Mouse (Mus musculus): Measurements from ENCODE around the gene Slc35d1. TPM values are rescaled to one million over a fixed set of nuclear protein-coding genes. Genes with fewer than 3 reads are reported as not detected.

The Slc35d1 gene
- polyA plus RNA-seq, 1 experiment from 2014 or later = 8.8 TPM

GRCm38 (mm10) chr4:103126533-103126932 lies 88.4 kb downstream of the Slc35d1 start:
- Histone ChIP-seq H3K27me3 (ENCODE audit: control insufficient read depth, insufficient read depth, low read length) (no peaks in the 10 kb centered on the region), H3K9ac (ENCODE audit: low read depth, low read length) (no peak overlapping the region), H3K9me3 (replicated peaks; ENCODE audit: control insufficient read depth, low read length) (no peaks in the 10 kb centered on the region), H3K27ac (ENCODE audit: low read depth, low read length) (no peak overlapping the region), H3K4me2 (no peak overlapping the region), H3K4me1 (ENCODE audit: control insufficient read depth, insufficient read depth, low read length) (peaks cover 4% of the 10 kb centered on the region), H3K4me3 (ENCODE audit: low read depth, low read length) (no peak overlapping the region), H3K36me3 (ENCODE audit: control insufficient read depth, insufficient read depth, low read length) (no peaks in the 10 kb centered on the region)
- WGBS (ENCODE audit: insufficient replicate concordance) = 78% methylated on average over 4 of the region's 4 CpGs
- ATAC-seq (replicated peaks; ENCODE audit: insufficient number of reproducible peaks, low FRiP score, low TSS enrichment) = no peak

- Histone ChIP-seq H3K4me2 (no peak overlapping the region), H3K4me3 (ENCODE audit: low read depth, low read length) (no peak overlapping the region), H3K27ac (ENCODE audit: low read depth, low read length) (no peak overlapping the region), H3K27me3 (ENCODE audit: control insufficient read depth, insufficient read depth, low read length) (no peaks in the 10 kb centered on the region), H3K9ac (ENCODE audit: low read depth, low read length) (no peak overlapping the region), H3K4me1 (ENCODE audit: control insufficient read depth, insufficient read depth, low read length) (peaks cover 13% of the 10 kb centered on the region), H3K36me3 (ENCODE audit: control insufficient read depth, insufficient read depth, low read length) (no peaks in the 10 kb centered on the region), H3K9me3 (replicated peaks; ENCODE audit: control insufficient read depth, low read length) (no peaks in the 10 kb centered on the region)
- ATAC-seq (replicated peaks; ENCODE audit: insufficient number of reproducible peaks, low FRiP score, low TSS enrichment) = no peak
Measured at GRCm38 (mm10) chr4:103123606-103124005, 91.4 kb downstream of the Slc35d1 start.

- Histone ChIP-seq H3K27ac (ENCODE audit: low read depth, low read length) (no peak overlapping the region), H3K4me3 (ENCODE audit: low read depth, low read length) (no peak overlapping the region)
Measured at GRCm38 (mm10) chr4:103123086-103123485, 91.9 kb downstream of the Slc35d1 start.

GRCm38 (mm10) chr4:103120874-103121389 lies 94.0 kb downstream of the Slc35d1 start:
- peaks cover 15% of the 10 kb centered on the region for H3K4me1 ChIP-seq (ENCODE audit: control insufficient read depth, insufficient read depth, low read length)
- 0 out of 2 replicates have a peak overlapping the region, but pooled peaks have one; percentile 16 for H3K9ac ChIP-seq (ENCODE audit: low read depth, low read length)
- H3K27me3 ChIP-seq (ENCODE audit: control insufficient read depth, insufficient read depth, low read length) = no peaks in the 10 kb centered on the region
- H3K36me3 ChIP-seq (ENCODE audit: control insufficient read depth, insufficient read depth, low read length) = no peaks in the 10 kb centered on the region
- ATAC-seq (replicated peaks; ENCODE audit: insufficient number of reproducible peaks, low FRiP score, low TSS enrichment) = no peak
- 74% methylated on average over 9 of the region's 9 CpGs for WGBS (ENCODE audit: insufficient replicate concordance)
- no peak overlapping the region for H3K27ac ChIP-seq (ENCODE audit: low read depth, low read length)
- H3K9me3 ChIP-seq (replicated peaks; ENCODE audit: control insufficient read depth, low read length) = no peaks in the 10 kb centered on the region
- H3K4me2 ChIP-seq = peak overlapping the region; percentile 73
- H3K4me3 ChIP-seq (ENCODE audit: low read depth, low read length) = peak overlapping the region; percentile 95

More at GRCm38 (mm10) chr4:103123086-103123485, 91.9 kb downstream of the Slc35d1 start:
- Histone ChIP-seq H3K4me1 (ENCODE audit: control insufficient read depth, insufficient read depth, low read length) (peaks cover 15% of the 10 kb centered on the region), H3K36me3 (ENCODE audit: control insufficient read depth, insufficient read depth, low read length) (no peaks in the 10 kb centered on the region), H3K9ac (ENCODE audit: low read depth, low read length) (no peak overlapping the region), H3K9me3 (replicated peaks; ENCODE audit: control insufficient read depth, low read length) (no peaks in the 10 kb centered on the region), H3K4me2 (0 out of 2 replicates have a peak overlapping the region, but pooled peaks have one; percentile 9), H3K27me3 (ENCODE audit: control insufficient read depth, insufficient read depth, low read length) (no peaks in the 10 kb centered on the region)
- WGBS (ENCODE audit: insufficient replicate concordance) = 24% methylated on average over 2 of the region's 2 CpGs
- no peak for ATAC-seq (replicated peaks; ENCODE audit: insufficient number of reproducible peaks, low FRiP score, low TSS enrichment)

Other genes starting within 250 kb of the Slc35d1 start
- gene Tctex1d1, start 236.6 kb downstream of the Slc35d1 start, polyA plus RNA-seq (2014; fragmentation: Nextera tagmentation; extraction: Ambion mirVana) = not detected in 2 replicates
- 0.40 TPM in 1 of 2 replicates, not detected in the other for gene Insl5, start 188.3 kb downstream of the Slc35d1 start, polyA plus RNA-seq (2014; fragmentation: Nextera tagmentation; extraction: Ambion mirVana)
- 29.6 and 37.2 TPM in 2 replicates for gene Mier1, start 100.8 kb downstream of the Slc35d1 start, polyA plus RNA-seq (2014; fragmentation: Nextera tagmentation; extraction: Ambion mirVana)
- 1.7 and 2.2 TPM in 2 replicates for gene Wdr78, start 100.6 kb downstream of the Slc35d1 start, polyA plus RNA-seq (2014; fragmentation: Nextera tagmentation; extraction: Ambion mirVana)
- not detected in 2 replicates for gene 4921539E11Rik, start 75.7 kb upstream of the Slc35d1 start, polyA plus RNA-seq (2014; fragmentation: Nextera tagmentation; extraction: Ambion mirVana)
- gene Oma1, start 98.6 kb upstream of the Slc35d1 start, polyA plus RNA-seq (2014; fragmentation: Nextera tagmentation; extraction: Ambion mirVana) = 19.8 and 22.5 TPM in 2 replicates

Data from heart, embryonic 11.5 days (tissue).